Mouse (Mus musculus): ENCODE data around the gene Ppp2r5a.

Gene Ppp2r5a

DNA sequence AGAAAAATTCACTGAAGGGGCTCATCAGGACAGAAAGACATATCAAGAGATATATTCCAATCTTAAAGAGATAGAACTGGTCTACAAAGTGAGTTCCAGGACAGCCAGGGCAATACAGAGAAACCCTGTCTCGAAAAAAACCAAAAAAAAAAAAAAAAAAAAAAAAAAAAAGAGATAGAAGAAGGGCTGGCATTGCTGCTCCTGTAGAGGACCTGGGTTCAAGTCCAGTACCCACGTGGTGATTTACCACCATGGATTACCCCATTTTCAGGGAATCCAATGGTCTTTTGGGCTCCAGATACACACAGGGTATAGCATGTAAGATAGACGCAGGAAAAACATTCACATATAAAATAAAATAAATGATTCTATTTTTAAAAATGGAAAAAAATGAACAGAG lies 22.2 kb downstream of the Ppp2r5a start:
- DNase-seq (ENCODE audit: low spot score in 2 of 2): no peak

GRCm38 (mm10) chr1:191378080-191378479 lies 25.0 kb downstream of the Ppp2r5a start:
- DNase-seq (ENCODE audit: low spot score in 2 of 2): no peak

- DNase-seq (ENCODE audit: low spot score in 2 of 2): no peak
These were observed 27.5 kb downstream of the Ppp2r5a start for GRCm38 (mm10) chr1:191375644-191375998.

- no peak for DNase-seq (ENCODE audit: low spot score in 2 of 2)
These were observed 28.0 kb downstream of the Ppp2r5a start for GRCm38 (mm10) chr1:191374993-191375643.

DNA sequence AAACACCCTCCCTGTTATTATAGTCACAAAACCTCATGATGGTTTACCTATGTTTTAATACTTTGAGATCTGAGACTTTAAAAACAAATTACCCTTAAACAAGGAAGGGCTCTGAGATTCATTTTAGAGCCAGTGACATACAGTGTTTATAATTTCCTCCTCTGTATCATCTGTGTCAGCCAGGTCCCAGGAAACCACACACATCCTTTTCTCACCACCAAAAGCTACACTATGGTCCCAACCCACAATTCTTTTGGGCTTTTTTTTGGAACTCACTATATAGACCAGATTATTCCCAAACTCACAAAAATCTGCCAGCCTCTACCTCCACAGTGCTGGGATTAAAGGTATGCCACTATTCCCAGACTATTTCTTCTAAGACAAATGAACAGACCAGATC lies 33.9 kb downstream of the Ppp2r5a start:
- no peak for DNase-seq (ENCODE audit: low spot score in 2 of 2)

GRCm38 (mm10) chr1:191368193-191368592 lies 34.9 kb downstream of the Ppp2r5a start:
- DNase-seq (ENCODE audit: low spot score in 2 of 2): no peak

GRCm38 (mm10) chr1:191364477-191364876 lies 38.6 kb downstream of the Ppp2r5a start:
- no peak for DNase-seq (ENCODE audit: low spot score in 2 of 2)

GRCm38 (mm10) chr1:191362412-191362811 lies 40.7 kb downstream of the Ppp2r5a start:
- no peak for DNase-seq (ENCODE audit: low spot score in 2 of 2)

GRCm38 (mm10) chr1:191359478-191359877 lies 43.6 kb downstream of the Ppp2r5a start:
- no peak for DNase-seq (ENCODE audit: low spot score in 2 of 2)

- DNase-seq (ENCODE audit: low spot score in 2 of 2): no peak
These were observed 46.1 kb downstream of the Ppp2r5a start for GRCm38 (mm10) chr1:191356936-191357335.

GRCm38 (mm10) chr1:191353836-191354235 lies 49.2 kb downstream of the Ppp2r5a start:
- no peak for DNase-seq (ENCODE audit: low spot score in 2 of 2)

DNA sequence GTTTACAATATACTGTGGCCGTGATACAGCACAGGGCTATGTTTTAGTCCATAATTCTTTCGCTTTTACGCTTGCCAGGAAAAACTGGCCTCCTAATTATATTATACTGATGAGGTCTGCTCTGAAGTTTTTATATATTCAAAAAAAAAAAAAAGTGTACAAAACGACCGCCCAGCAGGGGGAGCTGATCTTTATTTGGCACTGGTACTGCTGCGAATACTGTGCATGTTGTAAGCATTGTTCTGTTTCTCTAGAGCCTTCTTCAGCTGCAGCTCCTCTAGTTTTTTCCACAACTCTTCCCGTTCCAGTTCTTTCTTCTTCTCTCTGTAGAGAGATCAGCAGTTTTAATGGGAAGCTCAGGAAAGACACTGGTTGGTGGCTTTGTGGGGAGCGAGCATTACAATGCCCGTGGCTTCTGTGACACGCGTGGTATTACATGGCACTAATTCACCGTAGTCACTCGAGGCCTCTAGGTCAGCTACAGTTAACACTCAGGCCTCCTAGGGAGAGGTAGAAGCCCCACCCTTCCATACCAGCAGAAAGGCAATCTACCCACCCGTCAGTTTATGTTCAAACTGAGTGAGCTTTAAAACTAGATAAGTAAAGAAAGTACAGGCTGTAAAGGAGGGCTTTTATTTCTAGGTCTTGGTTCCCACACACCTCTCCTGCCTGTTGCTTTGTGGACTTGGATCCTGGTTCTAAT lies 50.1 kb downstream of the Ppp2r5a start:
- DNase-seq (ENCODE audit: low spot score in 2 of 2): no peak

DNA sequence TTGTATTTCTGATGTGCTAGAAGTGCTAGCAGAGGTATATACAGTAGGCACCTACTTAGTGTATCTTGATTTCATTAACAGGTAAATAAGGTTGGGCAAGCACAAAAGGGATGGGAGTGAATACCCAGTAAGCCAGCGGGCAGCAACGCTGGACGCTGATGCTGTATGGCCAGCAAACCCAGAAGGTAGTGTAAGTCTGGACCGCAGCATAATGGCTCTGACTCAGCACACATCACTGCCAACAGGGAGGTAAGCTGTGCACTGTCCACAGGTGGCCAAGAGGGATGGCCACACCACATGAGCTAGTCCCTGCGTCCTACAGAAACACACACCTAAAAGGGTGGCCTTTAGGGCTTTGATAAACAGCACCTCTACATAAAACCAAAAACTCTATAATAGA lies 52.7 kb downstream of the Ppp2r5a start:
- DNase-seq (ENCODE audit: low spot score in 2 of 2): no peak

DNA sequence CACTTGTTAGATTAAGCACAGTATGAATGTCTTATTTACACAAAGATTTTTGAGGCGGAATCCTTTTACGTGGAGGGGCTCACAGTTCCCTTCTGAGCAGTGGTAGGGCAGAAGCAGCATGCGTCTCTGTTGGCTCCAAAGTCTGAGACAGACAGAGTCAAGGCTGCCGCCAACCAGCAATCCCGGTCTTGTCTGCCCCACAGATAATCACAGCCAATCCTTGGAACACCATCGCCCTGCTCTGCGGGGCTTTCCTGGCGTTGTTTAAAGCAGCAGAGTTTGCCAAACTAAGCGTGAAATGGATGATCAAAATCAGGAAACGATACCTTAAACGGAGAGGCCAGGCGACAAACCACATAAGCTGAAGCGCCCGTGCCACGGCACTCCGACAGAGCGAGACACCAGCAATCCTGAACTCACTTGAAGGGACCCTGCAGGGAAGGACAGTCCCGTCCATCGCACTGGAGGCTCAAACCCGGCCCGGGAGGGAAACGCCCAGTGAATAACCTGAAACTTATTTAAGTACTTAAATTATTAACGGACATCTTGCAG lies 53.5 kb downstream of the Ppp2r5a start:
- DNase-seq (ENCODE audit: low spot score in 2 of 2): no peak

GRCm38 (mm10) chr1:191348996-191349395 lies 54.1 kb downstream of the Ppp2r5a start:
- no peak for DNase-seq (ENCODE audit: low spot score in 2 of 2)

- no peak for DNase-seq (ENCODE audit: low spot score in 2 of 2)
These were observed 54.5 kb downstream of the Ppp2r5a start for GRCm38 (mm10) chr1:191348592-191348991.

- no peak for DNase-seq (ENCODE audit: low spot score in 2 of 2)
These were observed 55.5 kb downstream of the Ppp2r5a start for GRCm38 (mm10) chr1:191347602-191348001.

GRCm38 (mm10) chr1:191340530-191340929 lies 62.5 kb downstream of the Ppp2r5a start:
- DNase-seq (ENCODE audit: low spot score in 2 of 2): no peak

DNA sequence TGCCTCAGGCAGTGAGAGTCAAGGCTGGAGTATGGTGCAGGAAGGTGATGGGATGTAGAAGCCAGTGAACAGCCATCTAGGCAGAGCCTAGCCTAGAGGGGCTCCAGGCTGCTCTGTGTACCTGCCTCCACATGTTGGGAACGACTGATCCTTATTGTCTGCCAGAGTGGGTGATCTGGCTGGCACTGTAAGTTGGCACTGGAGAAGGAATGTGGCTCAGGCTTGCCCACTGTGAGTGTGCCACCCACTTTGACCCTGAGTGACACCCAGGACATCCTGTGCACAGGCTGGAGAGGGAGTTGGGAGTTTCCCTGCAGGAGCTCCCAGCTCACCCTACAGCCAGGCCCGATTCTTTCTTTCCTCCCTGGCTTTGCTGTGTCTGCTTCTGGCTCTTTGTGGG lies 63.2 kb downstream of the Ppp2r5a start:
- DNase-seq (ENCODE audit: low spot score in 2 of 2): no peak

DNA sequence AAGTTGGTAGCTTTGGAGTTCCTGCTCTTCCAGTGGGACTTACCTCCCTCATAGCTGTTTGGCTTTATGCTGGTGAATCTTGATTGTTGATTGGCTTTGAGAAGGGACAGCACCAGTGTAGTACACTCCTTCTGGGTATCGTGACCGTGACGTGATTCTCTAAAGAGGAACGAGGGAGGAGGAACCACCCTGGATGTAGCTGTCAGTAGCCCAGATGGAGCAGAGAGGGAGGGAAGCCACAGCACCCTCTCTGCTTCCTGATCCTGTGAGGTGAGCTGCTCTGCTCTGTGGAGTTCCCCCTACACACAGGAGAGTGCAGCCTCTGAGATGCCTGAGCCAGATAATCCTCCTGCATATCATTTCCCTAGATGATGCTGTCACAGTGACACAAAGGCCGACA lies 68.6 kb downstream of the Ppp2r5a start:
- no peak for DNase-seq (ENCODE audit: low spot score in 2 of 2)

- DNase-seq (ENCODE audit: low spot score in 2 of 2): no peak
These were observed 72.7 kb downstream of the Ppp2r5a start for GRCm38 (mm10) chr1:191330356-191330755.

DNA sequence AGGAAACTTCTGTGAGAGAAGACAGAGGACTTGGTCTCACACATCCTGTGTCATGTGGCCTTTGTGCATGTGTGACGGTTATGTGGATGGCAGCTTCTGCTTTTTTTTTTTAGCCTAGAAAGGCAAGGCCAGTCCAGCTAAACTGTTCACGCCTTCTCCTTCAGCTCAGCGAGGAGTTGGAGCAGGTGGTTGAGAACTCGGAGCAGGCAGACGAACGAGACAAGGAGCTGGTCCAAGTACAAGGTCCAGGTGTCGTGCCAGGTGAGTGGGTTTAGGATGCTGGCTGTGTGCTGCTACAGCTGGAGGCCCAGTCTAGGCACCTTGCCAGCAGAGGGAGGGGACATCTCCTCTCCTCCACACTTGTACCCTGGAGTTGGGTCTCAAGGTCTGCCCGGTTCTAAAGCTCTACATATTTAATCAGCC lies 75.0 kb downstream of the Ppp2r5a start:
- no peak for DNase-seq (ENCODE audit: low spot score in 2 of 2)

- DNase-seq (ENCODE audit: low spot score in 2 of 2): no peak
These were observed 75.8 kb downstream of the Ppp2r5a start for GRCm38 (mm10) chr1:191327258-191327657.

Measured in frontal cortex, postnatal 10 days (tissue).